Mouse (Mus musculus): Measurements from ENCODE around the gene Pla2r1. TPM values are rescaled to one million over a fixed set of nuclear protein-coding genes. Genes with fewer than 3 reads are reported as not detected.
A peak's percentile ranks its signal among the peaks of the same experiment; 100 is the strongest.

Pla2r1 gene
- polyA plus RNA-seq, 1 experiment from 2014 or later, result 1.0 TPM

GRCm38 (mm10) chr2:60384083-60384762 is 168.9 kb downstream of the Pla2r1 start:
- H3K4me3 ChIP-seq, result no peak overlapping the region
- peaks cover 33% of the 10 kb centered on the region for H3K27me3 ChIP-seq (ENCODE audit: low read depth, poor library complexity, severe bottlenecking)
- no peaks in the 10 kb centered on the region for H3K9me3 ChIP-seq (replicated peaks)
- WGBS, result 27% methylated on average over 7 of the region's 7 CpGs
- H3K4me1 ChIP-seq, result peaks cover 15% of the 10 kb centered on the region
- H3K36me3 ChIP-seq, result no peaks in the 10 kb centered on the region
- H3K27ac ChIP-seq (replicated peaks), result no peak overlapping the region
- DNase-seq (ENCODE audit: low spot score), result no peak

- no peaks in the 10 kb centered on the region for H3K9me3 ChIP-seq (replicated peaks)
- 2% methylated on average over 46 of the region's 46 CpGs for WGBS
- H3K4me3 ChIP-seq, result peak within 1 kb of the TSS; percentile 67
- peaks cover 33% of the 10 kb centered on the region for H3K27me3 ChIP-seq (ENCODE audit: low read depth, poor library complexity, severe bottlenecking)
- no peaks in the 10 kb centered on the region for H3K36me3 ChIP-seq
- H3K4me1 ChIP-seq, result peaks cover 15% of the 10 kb centered on the region
- DNase-seq (ENCODE audit: low spot score), result peak; percentile 92
- peak within 1 kb of the TSS; percentile 79 for H3K27ac ChIP-seq (replicated peaks)
Measured at GRCm38 (mm10) chr2:60382858-60383669, 170.0 kb downstream of the Pla2r1 start, which contains the start of gene Ly75. Gene Ly75 (minus strand): TSS chr2:60383303.

GRCm38 (mm10) chr2:60382346-60382745 is 170.8 kb downstream of the Pla2r1 start:
- H3K27ac ChIP-seq (replicated peaks), result peak overlapping the region; percentile 79; the same call in 1 of the 2 replicates
- DNase-seq (ENCODE audit: low spot score), result no peak
- H3K4me1 ChIP-seq, result peaks cover 15% of the 10 kb centered on the region
- peak overlapping the region; percentile 67 for H3K4me3 ChIP-seq
- peaks cover 33% of the 10 kb centered on the region for H3K27me3 ChIP-seq (ENCODE audit: low read depth, poor library complexity, severe bottlenecking)
- no peaks in the 10 kb centered on the region for H3K36me3 ChIP-seq
- 59% methylated on average over 3 of the region's 3 CpGs for WGBS
- H3K9me3 ChIP-seq (replicated peaks), result no peaks in the 10 kb centered on the region

- 0 out of 2 replicates have a peak, but pooled peaks cover 3% of the 10 kb centered on the region for H3K36me3 ChIP-seq
- no peaks in the 10 kb centered on the region for H3K9me3 ChIP-seq (replicated peaks)
- 86% methylated on average over 5 of the region's 5 CpGs for WGBS
- peaks cover 12% of the 10 kb centered on the region for H3K27me3 ChIP-seq (ENCODE audit: low read depth, poor library complexity, severe bottlenecking)
- no peak for DNase-seq (ENCODE audit: low spot score)
- no peak overlapping the region for H3K4me3 ChIP-seq
- no peak overlapping the region for H3K27ac ChIP-seq (replicated peaks)
- peaks cover 1% of the 10 kb centered on the region for H3K4me1 ChIP-seq
Measured at GRCm38 (mm10) chr2:60377260-60377659, 175.8 kb downstream of the Pla2r1 start.

GRCm38 (mm10) chr2:60375608-60376107 is 177.4 kb downstream of the Pla2r1 start:
- 95% methylated on average over 15 of the region's 15 CpGs for WGBS

GRCm38 (mm10) chr2:60375126-60375525 is 178.0 kb downstream of the Pla2r1 start:
- WGBS, result 96% methylated on average over 8 of the region's 8 CpGs
- Histone ChIP-seq H3K4me3 (no peak overlapping the region), H3K27me3 (ENCODE audit: low read depth, poor library complexity, severe bottlenecking) (no peaks in the 10 kb centered on the region), H3K9me3 (replicated peaks) (no peaks in the 10 kb centered on the region), H3K4me1 (no peaks in the 10 kb centered on the region), H3K36me3 (0 out of 2 replicates have a peak, but pooled peaks cover 3% of the 10 kb centered on the region), H3K27ac (replicated peaks) (no peak overlapping the region)
- no peak for DNase-seq (ENCODE audit: low spot score)

More at GRCm38 (mm10) chr2:60375608-60376107, 177.4 kb downstream of the Pla2r1 start:
- H3K36me3 ChIP-seq, result 0 out of 2 replicates have a peak, but pooled peaks cover 3% of the 10 kb centered on the region
- H3K27ac ChIP-seq (replicated peaks), result no peak overlapping the region
- H3K27me3 ChIP-seq (ENCODE audit: low read depth, poor library complexity, severe bottlenecking), result no peaks in the 10 kb centered on the region
- no peak for DNase-seq (ENCODE audit: low spot score)
- H3K4me3 ChIP-seq, result no peak overlapping the region
- no peaks in the 10 kb centered on the region for H3K4me1 ChIP-seq
- no peaks in the 10 kb centered on the region for H3K9me3 ChIP-seq (replicated peaks)

GRCm38 (mm10) chr2:60370188-60370587 is 182.9 kb downstream of the Pla2r1 start:
- 0 out of 2 replicates have a peak, but pooled peaks cover 3% of the 10 kb centered on the region for H3K4me1 ChIP-seq
- H3K27ac ChIP-seq (replicated peaks), result no peak overlapping the region
- DNase-seq (ENCODE audit: low spot score), result no peak
- H3K36me3 ChIP-seq, result 0 out of 2 replicates have a peak, but pooled peaks cover 3% of the 10 kb centered on the region
- 93% methylated on average over 5 of the region's 5 CpGs for WGBS
- no peaks in the 10 kb centered on the region for H3K9me3 ChIP-seq (replicated peaks)
- H3K4me3 ChIP-seq, result no peak overlapping the region
- H3K27me3 ChIP-seq (ENCODE audit: low read depth, poor library complexity, severe bottlenecking), result no peaks in the 10 kb centered on the region

GRCm38 (mm10) chr2:60369454-60369853 is 183.7 kb downstream of the Pla2r1 start:
- Histone ChIP-seq H3K9me3 (replicated peaks) (no peaks in the 10 kb centered on the region), H3K27ac (replicated peaks) (no peak overlapping the region), H3K27me3 (ENCODE audit: low read depth, poor library complexity, severe bottlenecking) (no peaks in the 10 kb centered on the region), H3K4me3 (no peak overlapping the region), H3K4me1 (0 out of 2 replicates have a peak, but pooled peaks cover 3% of the 10 kb centered on the region), H3K36me3 (0 out of 2 replicates have a peak, but pooled peaks cover 3% of the 10 kb centered on the region)
- WGBS, result 73% methylated on average over 4 of the region's 4 CpGs
- no peak for DNase-seq (ENCODE audit: low spot score)

- no peak overlapping the region for H3K4me3 ChIP-seq
- WGBS, result 94% methylated on average over 7 of the region's 7 CpGs
- no peaks in the 10 kb centered on the region for H3K9me3 ChIP-seq (replicated peaks)
- no peak for DNase-seq (ENCODE audit: low spot score)
- H3K27me3 ChIP-seq (ENCODE audit: low read depth, poor library complexity, severe bottlenecking), result no peaks in the 10 kb centered on the region
- 0 out of 2 replicates have a peak, but pooled peaks cover 3% of the 10 kb centered on the region for H3K4me1 ChIP-seq
- no peaks in the 10 kb centered on the region for H3K36me3 ChIP-seq
- H3K27ac ChIP-seq (replicated peaks), result no peak overlapping the region
Measured at GRCm38 (mm10) chr2:60367871-60368270, 185.2 kb downstream of the Pla2r1 start.

Other genes with a start within 250 kb of the Pla2r1 start
- 3.2 and 3.6 TPM in 2 replicates for gene Ly75, start 170.0 kb downstream of the Pla2r1 start, polyA plus RNA-seq (2016; fragmentation: Nextera tagmentation; extraction: Ambion mirVana)
- 0.36 and 0.51 TPM in 2 replicates for gene Itgb6, start 169.3 kb upstream of the Pla2r1 start, polyA plus RNA-seq (2016; fragmentation: Nextera tagmentation; extraction: Ambion mirVana)